Mouse (Mus musculus) retina, postnatal 7 days (tissue): ENCODE results near the gene Gm6993.

Source experiments
- DNase-seq: peaks from one replicate; pipeline ENCODE4 v3.0.0-alpha.2; 2012; ENCODE audit warnings: low read depth, low spot score

Gm6993 gene

DNA sequence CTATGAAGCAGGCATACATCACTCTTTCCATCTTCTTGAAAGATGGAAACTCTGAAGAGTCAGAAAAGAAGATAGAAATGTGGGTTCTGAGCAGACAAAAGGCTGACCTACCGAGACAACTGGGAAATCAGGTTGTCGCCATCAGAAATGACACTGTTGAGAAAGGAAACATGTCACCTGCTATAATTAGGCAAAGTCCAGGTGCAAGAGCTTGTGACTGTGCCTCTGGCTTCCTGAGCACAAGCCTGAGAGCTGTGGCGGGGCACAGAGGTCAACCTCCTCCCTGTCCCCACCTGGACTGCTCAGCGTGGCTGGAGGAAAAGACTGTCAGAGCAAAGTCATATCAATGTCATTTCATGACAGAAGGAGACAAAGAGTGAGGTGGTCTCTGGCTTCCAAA is 772 bp upstream of the Gm6993 start:
- DNase-seq = no peak

DNA sequence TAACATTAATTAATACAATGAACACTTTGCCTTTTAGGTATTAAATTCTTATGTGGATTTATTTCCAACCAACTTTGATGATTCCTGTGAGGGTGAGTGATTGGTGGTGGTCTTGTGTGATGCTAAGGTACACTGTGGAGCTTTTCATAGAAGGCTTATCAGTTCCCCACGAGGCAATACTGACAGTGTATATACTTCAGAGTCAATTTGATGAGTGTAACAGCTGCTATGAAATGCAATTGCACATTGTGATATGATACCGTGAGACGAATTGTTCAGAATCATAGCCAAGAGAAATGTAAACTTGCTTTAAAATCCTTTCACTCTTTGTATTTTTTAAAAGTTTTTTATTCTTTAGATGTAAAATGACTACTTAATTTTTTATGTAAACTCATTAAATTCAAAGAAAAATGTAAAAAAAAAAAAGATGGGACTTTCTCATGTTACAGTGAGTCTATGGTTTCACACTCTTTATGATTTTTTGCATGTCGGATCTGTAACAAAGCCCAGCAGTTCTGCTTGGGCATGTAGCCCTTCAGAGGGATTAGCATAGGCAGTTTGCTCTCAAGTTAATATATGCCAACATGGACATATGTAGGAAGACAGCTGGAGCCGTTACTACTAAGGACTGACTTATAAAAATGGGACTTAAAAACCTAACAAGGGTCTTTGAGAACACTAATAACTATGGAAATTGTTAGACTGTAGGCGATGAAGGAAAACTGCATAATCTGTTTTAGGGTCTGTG is 1.2 kb downstream of the Gm6993 start:
- no peak for DNase-seq

GRCm38 (mm10) chr12:31244001-31244400 is 3.4 kb downstream of the Gm6993 start:
- DNase-seq = no peak

DNA sequence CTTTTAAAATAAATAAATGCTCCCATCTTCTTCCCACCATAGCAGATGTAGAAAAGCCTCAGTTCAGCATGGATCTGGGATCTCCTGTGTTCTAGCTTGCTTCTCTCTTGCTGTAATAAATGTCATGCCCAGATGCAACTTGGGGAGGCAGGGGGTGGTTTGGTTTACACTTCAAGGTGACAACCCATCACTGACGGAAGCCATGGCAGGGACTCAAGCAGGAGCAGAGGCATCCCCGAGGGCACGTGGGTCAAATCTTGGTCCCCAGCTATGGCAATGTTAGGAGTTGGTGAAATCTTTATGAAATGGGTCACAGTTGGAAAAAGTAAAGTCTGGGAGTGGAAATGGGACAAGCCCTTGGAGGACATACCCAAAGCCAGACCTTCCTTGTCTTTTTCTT is 4.1 kb downstream of the Gm6993 start:
- DNase-seq = no peak

GRCm38 (mm10) chr12:31246153-31246552 is 5.6 kb downstream of the Gm6993 start:
- no peak for DNase-seq

GRCm38 (mm10) chr12:31246615-31247014 is 6.0 kb downstream of the Gm6993 start:
- DNase-seq = no peak

DNA sequence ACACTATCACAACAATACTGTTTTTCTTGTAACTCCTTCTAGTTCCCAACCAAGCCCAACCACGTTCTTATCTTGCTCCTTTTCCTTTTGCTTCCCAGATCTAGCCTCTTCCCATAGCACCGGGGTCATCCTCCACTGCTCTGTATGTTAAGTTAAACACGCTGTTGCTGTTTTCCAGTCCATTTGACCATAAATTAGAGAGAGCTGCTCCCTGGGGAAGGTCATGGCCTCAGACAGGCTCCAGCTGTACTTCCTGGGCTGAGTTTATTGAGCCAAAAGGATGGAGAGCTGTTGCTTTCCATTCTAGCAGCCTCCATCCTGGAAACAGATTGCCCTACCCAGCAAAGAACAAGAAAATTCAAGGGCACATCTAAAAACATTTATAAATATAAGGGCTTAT is 7.6 kb downstream of the Gm6993 start:
- no peak for DNase-seq

GRCm38 (mm10) chr12:31248681-31249080 is 8.1 kb downstream of the Gm6993 start:
- DNase-seq = no peak

DNA sequence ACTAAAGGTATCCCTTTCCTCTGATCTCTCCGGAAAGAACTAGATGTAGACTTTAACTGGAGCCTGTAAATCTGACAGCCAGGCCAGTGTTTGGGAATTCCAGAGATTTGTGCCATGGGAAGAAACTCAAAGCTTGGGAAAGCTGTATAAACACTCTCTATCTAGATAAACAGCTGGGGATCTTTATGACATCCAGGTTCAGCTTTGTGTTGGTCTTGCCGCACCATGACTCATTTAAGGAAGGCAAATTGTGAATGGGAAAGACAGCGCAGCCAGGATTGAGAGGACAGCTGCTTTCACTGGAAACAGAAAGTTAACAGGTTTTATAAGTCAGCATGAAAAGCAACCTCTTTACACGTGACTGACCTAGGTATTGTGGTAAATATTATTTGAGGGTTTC is 11.7 kb downstream of the Gm6993 start:
- DNase-seq = no peak

DNA sequence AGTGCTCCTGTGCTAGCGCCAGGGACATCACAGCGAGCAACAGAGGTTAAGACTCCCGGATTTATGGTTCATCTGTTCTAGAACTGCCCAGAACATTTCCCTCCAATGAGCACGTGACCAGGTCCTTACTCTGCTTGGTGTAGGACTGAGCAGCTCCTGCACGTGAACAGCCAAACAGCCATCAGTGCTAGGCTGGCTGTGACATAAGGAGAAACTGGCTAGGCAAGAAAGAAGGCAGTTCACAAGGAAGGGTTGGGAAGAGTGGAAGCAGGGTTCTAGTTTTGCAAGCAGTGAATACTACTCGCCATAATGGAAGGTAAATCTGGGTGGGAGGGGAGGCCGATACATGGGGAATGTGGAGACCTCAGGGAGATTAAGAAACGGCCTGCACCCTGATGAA is 14.4 kb downstream of the Gm6993 start:
- no peak for DNase-seq

DNA sequence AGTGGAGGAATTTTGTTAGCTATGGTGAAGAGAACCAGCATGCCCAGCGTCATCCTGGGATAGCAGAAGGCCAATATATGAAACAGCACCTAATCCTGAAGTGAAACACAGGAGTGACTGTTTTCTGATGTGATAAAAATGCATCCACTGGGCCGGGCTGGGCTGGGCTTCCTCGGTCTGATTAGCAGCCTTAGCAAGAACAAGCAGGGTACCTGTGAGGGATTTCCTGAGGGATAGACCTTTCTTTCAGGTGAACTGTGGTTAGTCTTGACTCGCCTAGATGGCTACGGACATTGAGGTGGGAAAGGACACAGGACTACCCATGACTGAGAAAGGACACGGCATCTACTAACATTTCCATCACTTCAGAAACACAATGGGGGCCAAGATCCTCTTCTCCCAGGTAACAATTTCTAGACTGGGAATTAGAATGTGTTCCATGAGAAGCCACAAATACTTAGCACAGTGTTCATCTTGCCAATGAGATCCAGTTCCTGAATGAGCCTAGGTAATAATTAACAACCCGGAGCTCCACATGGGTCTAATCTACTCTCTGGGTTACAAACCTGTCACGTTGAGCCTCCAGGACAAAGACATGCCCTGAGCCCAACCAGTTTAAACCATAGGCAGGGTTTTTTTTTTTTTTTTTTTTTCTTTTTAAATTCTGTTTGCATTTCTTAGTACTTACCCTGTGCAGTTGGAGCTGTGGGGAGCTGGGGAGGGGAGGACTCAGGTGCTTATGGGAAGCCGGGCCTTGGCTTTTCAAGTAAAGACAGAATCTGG is 15.7 kb downstream of the Gm6993 start:
- DNase-seq = no peak

GRCm38 (mm10) chr12:31261882-31262281 is 21.3 kb downstream of the Gm6993 start:
- DNase-seq = no peak

GRCm38 (mm10) chr12:31263921-31264320 is 23.4 kb downstream of the Gm6993 start:
- DNase-seq = no peak

DNA sequence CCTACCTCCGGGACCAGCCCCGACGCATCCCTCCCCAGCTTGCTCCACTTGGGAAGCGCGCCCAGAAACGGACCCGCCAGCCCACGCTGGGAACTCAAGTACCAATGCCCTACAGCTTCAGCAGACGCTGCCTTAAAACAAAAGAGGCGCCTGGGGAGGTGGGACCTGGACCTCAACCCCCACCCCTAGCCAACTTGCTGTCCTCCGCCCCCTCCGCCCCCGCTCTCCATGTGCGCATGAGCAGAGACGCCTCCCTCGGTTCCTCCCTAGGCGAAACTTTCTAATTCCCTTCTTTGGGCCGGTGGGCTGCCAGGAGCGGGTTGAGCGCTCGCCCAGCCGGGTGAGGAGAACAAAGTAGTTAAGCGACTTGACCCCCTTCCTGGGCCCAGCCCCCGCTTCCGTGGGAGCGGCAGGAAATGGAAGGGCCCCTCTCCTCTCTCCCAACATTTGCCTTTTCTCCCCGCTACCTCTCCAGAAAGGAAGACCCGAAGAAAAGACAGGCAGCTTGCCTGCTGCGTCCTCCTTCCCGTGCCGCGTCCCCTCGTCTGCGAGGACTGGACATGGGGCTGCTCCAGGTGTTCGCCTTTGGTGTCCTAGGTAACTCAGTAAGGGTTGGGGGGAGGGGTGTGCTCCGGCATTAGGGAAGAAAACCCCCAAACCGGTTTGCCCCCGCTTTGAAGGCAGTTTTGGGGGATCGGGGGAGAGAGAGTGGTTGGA is 24.6 kb downstream of the Gm6993 start, which contains the start of gene Lamb1:
Gene Lamb1, plus strand, starts transcription at position 230 of the 717 bp plus-strand sequence.
- no peak for DNase-seq

GRCm38 (mm10) chr12:31265722-31266431 is 25.3 kb downstream of the Gm6993 start:
- no peak for DNase-seq

DNA sequence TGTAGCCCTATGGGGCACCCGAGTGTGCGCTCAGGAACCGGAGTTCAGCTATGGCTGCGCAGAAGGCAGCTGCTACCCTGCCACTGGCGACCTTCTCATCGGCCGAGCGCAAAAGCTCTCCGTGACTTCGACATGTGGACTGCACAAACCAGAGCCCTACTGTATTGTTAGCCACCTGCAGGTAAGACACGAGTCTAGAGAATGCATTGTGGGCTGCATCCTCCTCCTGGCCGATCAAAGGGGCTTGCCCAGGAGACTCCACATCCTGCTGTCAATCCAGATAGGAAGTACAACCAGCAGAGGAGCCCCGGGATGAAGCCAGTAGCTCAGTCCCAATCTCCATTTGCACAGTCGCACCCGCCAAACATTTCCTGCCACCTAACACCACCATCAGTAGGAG is 26.1 kb downstream of the Gm6993 start:
- DNase-seq = no peak

GRCm38 (mm10) chr12:31267363-31267762 is 26.8 kb downstream of the Gm6993 start:
- no peak for DNase-seq

- no peak for DNase-seq
Measured at GRCm38 (mm10) chr12:31268315-31268714, 27.7 kb downstream of the Gm6993 start.

- DNase-seq = no peak
Measured at GRCm38 (mm10) chr12:31269020-31269597, 28.5 kb downstream of the Gm6993 start.

DNA sequence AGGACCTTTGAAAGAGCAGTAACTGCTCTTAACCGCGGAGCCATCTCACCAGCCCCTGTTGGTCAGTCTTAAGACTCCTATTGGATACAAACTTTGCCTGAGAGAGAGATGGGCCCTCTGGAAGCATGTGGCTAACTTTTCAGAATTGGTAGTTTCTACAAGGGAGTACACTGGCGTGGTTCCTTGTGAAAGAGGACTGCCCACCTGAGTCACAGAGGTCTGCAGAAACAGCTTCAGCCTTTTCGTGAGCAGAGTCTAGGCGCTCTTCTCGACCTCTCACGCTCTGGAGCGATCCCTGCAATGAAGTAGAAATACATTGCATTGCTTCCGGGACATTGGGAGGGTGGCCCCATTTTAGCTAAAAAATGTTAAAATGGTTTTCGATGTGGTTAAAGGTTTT is 29.8 kb downstream of the Gm6993 start:
- no peak for DNase-seq

GRCm38 (mm10) chr12:31270776-31271175 is 30.2 kb downstream of the Gm6993 start:
- no peak for DNase-seq
